Mouse (Mus musculus) liver, adult 2 months (tissue): ENCODE measurements at regions not wholly inside any gene's neighbourhood (a gene's known extent, or its start where the extent isn't known, plus 50 kb on each side); places are given as distances from the start of the nearest gene placed in this dataset.

Experiments
- CTCF ChIP-seq: fragments of 200-500 bp; IDR thresholded peaks from 2 replicates; pipeline ENCODE4 v1.5.1; 2011; ENCODE audit warnings: low read depth, low read length, control low read depth
- POLR2A ChIP-seq: fragments of 200-500 bp; IDR thresholded peaks from 2 replicates; pipeline ENCODE4 v1.6.1; 2011; ENCODE audit warnings: low read length, control low read depth; ENCODE audit not compliant: insufficient read depth; ENCODE audit errors: extremely low read depth

- no peak for TF ChIP-seq POLR2A
- TF ChIP-seq CTCF: no peak
Measured at GRCm38 (mm10) chr10:37376172-37376571, 237.5 kb upstream of the Marcks start.
